In the genomic region with DNA sequence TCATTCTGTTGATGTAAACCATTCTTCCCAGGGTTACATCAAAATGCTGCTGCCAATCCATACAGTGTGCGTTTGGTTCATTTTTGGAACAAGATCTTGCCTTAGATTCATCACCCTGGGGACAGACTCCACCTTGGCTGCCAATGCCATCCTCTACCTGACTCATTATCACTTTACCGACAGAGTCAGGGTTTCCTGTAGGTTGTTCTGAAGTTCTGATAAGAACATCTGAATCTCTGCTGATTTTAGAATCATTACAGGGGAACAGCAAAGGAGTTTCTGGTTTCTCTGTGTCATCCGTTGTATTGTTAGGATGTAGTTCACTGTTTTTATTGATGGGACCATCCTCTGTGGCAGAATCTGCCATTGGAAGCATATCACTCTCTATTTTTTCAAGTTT, we compare ENCODE assay signal across 21 mouse cellular contexts. TPM values are rescaled to one million over a fixed set of nuclear protein-coding genes. Genes with fewer than 3 reads are reported as not detected.
DNase-seq lines count a peak whose midpoint lies in the region; ATAC-seq lines count a peak whose summit lies in the region.
"Had no signal": no experiment of that assay in that cellular context is flagged by ENCODE, and none has a peak within 500 bp of the region (broad histone marks: within the 10 kb centered on the region; RNA-seq: fewer than 3 reads in every experiment).

No protein-coding gene starts in this region.

- H3K9me3 ChIP-seq in embryonic facial prominence, embryonic 12.5 days = no peaks in the 10 kb centered on the region
- H3K9me3 ChIP-seq in embryonic facial prominence, embryonic 10.5 days = no peaks in the 10 kb centered on the region
- no peaks in the 10 kb centered on the region for H3K9me3 ChIP-seq in limb, embryonic 12.5 days
- H3K9me3 ChIP-seq in limb, embryonic 10.5 days (replicated peaks) = no peaks in the 10 kb centered on the region
- no peaks in the 10 kb centered on the region for H3K9me3 ChIP-seq in limb, embryonic 15.5 days
- H3K9me3 ChIP-seq: forebrain, embryonic 13.5 days; forebrain, embryonic 15.5 days; G1E had no signal

- WGBS in embryonic facial prominence, embryonic 12.5 days = 86% methylated on average over 3 of the region's 3 CpGs
- 91% methylated on average over 3 of the region's 3 CpGs for WGBS in embryonic facial prominence, embryonic 10.5 days
- WGBS in limb, embryonic 12.5 days = 94% methylated on average over 3 of the region's 3 CpGs
- 90% methylated on average over 3 of the region's 3 CpGs for WGBS in limb, embryonic 10.5 days
- WGBS in limb, embryonic 15.5 days = 87% methylated on average over 3 of the region's 3 CpGs

- no peaks in the 10 kb centered on the region for H3K27me3 ChIP-seq in embryonic facial prominence, embryonic 12.5 days
- H3K27me3 ChIP-seq in embryonic facial prominence, embryonic 10.5 days (replicated peaks; ENCODE audit: low read depth, poor library complexity, severe bottlenecking) = no peaks in the 10 kb centered on the region
- no peaks in the 10 kb centered on the region for H3K27me3 ChIP-seq in limb, embryonic 12.5 days
- H3K27me3 ChIP-seq in limb, embryonic 10.5 days (ENCODE audit: low read depth, poor library complexity, severe bottlenecking) = no peaks in the 10 kb centered on the region
- no peaks in the 10 kb centered on the region for H3K27me3 ChIP-seq in limb, embryonic 15.5 days
- H3K27me3 ChIP-seq: CH12.LX; forebrain, embryonic 13.5 days; forebrain, embryonic 15.5 days had no signal

- no peak overlapping the region for H3K4me2 ChIP-seq in embryonic facial prominence, embryonic 12.5 days (replicated peaks)
- no peak overlapping the region for H3K4me2 ChIP-seq in limb, embryonic 12.5 days
- H3K4me2 ChIP-seq in limb, embryonic 15.5 days = no peak overlapping the region
- H3K4me2 ChIP-seq: forebrain, embryonic 13.5 days; forebrain, embryonic 15.5 days had no signal

- no peak for DNase-seq in embryonic facial prominence, embryonic 10.5 days (ENCODE audit: low spot score)
- no peak for DNase-seq in limb, embryonic 10.5 days (ENCODE audit: low spot score)
- no peak for DNase-seq in gastrocnemius, postnatal 36 days
- DNase-seq: adrenal gland, adult 2 months; adrenal gland, postnatal 10 days; adrenal gland, postnatal 25 days; B cell, adult 2 months; cerebellum, adult 11 months; cerebellum, adult 18-20 months; cerebellum, adult 8-10 months; cerebellum, adult 9-11 months; cerebellum, postnatal 25 days; forebrain, postnatal 0 days had no signal

- intact Hi-C loops in gastrocnemius, postnatal 36 days (cut with DNase I) = no loop called here

- ATAC-seq in embryonic facial prominence, embryonic 12.5 days (ENCODE audit: insufficient number of reproducible peaks, insufficient read depth, low FRiP score, low TSS enrichment) = no peak
- ATAC-seq in limb, embryonic 12.5 days (ENCODE audit: insufficient number of reproducible peaks, insufficient read depth, low FRiP score, low TSS enrichment, low read depth) = no peak
- no peak for ATAC-seq in limb, embryonic 15.5 days (ENCODE audit: insufficient number of reproducible peaks, low FRiP score, low TSS enrichment, low read depth)
- ATAC-seq: CD4-positive, CD25-positive, alpha-beta regulatory T cell, adult 4 months; forebrain, embryonic 13.5 days; forebrain, embryonic 15.5 days; forebrain, postnatal 0 days had no signal

- H3K27ac ChIP-seq in embryonic facial prominence, embryonic 12.5 days = 0 out of 2 replicates have a peak overlapping the region, but pooled peaks have one; percentile 30
- no peak overlapping the region for H3K27ac ChIP-seq in embryonic facial prominence, embryonic 10.5 days (replicated peaks)
- H3K27ac ChIP-seq in limb, embryonic 12.5 days = peak overlapping the region; percentile 70; the same call in 1 of the 2 replicates
- H3K27ac ChIP-seq in limb, embryonic 10.5 days = no peak overlapping the region
- peak overlapping the region; percentile 69; the same call in 1 of the 2 replicates for H3K27ac ChIP-seq in limb, embryonic 15.5 days
- H3K27ac ChIP-seq: forebrain, embryonic 13.5 days; forebrain, embryonic 15.5 days had no signal

- H3K36me3 ChIP-seq in embryonic facial prominence, embryonic 12.5 days = no peaks in the 10 kb centered on the region
- H3K36me3 ChIP-seq in embryonic facial prominence, embryonic 10.5 days (replicated peaks) = peaks cover 19% of the 10 kb centered on the region
- peaks cover 6% of the 10 kb centered on the region; the same call in 1 of the 2 replicates for H3K36me3 ChIP-seq in limb, embryonic 12.5 days
- H3K36me3 ChIP-seq in limb, embryonic 10.5 days = peaks cover 15% of the 10 kb centered on the region
- no peaks in the 10 kb centered on the region for H3K36me3 ChIP-seq in limb, embryonic 15.5 days
- H3K36me3 ChIP-seq: forebrain, embryonic 15.5 days had no signal

- peaks cover 29% of the 10 kb centered on the region for H3K4me1 ChIP-seq in embryonic facial prominence, embryonic 12.5 days
- peaks cover 40% of the 10 kb centered on the region for H3K4me1 ChIP-seq in embryonic facial prominence, embryonic 10.5 days
- H3K4me1 ChIP-seq in limb, embryonic 12.5 days (replicated peaks) = peaks cover 33% of the 10 kb centered on the region
- H3K4me1 ChIP-seq in limb, embryonic 10.5 days = peaks cover 48% of the 10 kb centered on the region
- H3K4me1 ChIP-seq in limb, embryonic 15.5 days = peaks cover 38% of the 10 kb centered on the region; the same call in 1 of the 2 replicates

- H3K4me3 ChIP-seq in embryonic facial prominence, embryonic 12.5 days = no peak overlapping the region
- H3K4me3 ChIP-seq in embryonic facial prominence, embryonic 10.5 days = no peak overlapping the region
- H3K4me3 ChIP-seq in limb, embryonic 12.5 days (replicated peaks) = no peak overlapping the region
- no peak overlapping the region for H3K4me3 ChIP-seq in limb, embryonic 10.5 days
- no peak overlapping the region for H3K4me3 ChIP-seq in limb, embryonic 15.5 days
- H3K4me3 ChIP-seq: forebrain, embryonic 13.5 days; forebrain, embryonic 15.5 days had no signal

- no peak overlapping the region for H3K9ac ChIP-seq in embryonic facial prominence, embryonic 12.5 days
- H3K9ac ChIP-seq in limb, embryonic 12.5 days (replicated peaks) = no peak overlapping the region
- no peak overlapping the region for H3K9ac ChIP-seq in limb, embryonic 15.5 days
- H3K9ac ChIP-seq: forebrain, embryonic 13.5 days; forebrain, embryonic 15.5 days; forebrain, postnatal 0 days had no signal

RNA-seq across cellular contexts. Expression of a gene that starts 4.2 kb away (rescaled TPM):
- 10.1 and 11.0 TPM in 2 replicates for polyA plus RNA-seq in embryonic facial prominence, embryonic 12.5 days (2016; fragmentation: Nextera tagmentation; extraction: Ambion mirVana)
- polyA plus RNA-seq in embryonic facial prominence, embryonic 10.5 days (2016; fragmentation: Nextera tagmentation; extraction: Ambion mirVana) = 7.6 and 8.2 TPM in 2 replicates
- polyA plus RNA-seq in limb, embryonic 12.5 days (2016; fragmentation: Nextera tagmentation; extraction: Ambion mirVana) = 10.9 and 11.1 TPM in 2 replicates
- 7.0 and 8.2 TPM in 2 replicates for polyA plus RNA-seq in limb, embryonic 10.5 days (2016; fragmentation: Nextera tagmentation; extraction: Ambion mirVana)
- polyA plus RNA-seq in limb, embryonic 15.5 days (2015; fragmentation: Nextera tagmentation; extraction: Ambion mirVana) = 8.1 and 9.4 TPM in 2 replicates
- total RNA-seq in gastrocnemius, postnatal 36 days (2021) = 1 to 10 TPM; 6.5 to 7.0 TPM

RNA-seq across cellular contexts. Expression of a gene that starts 22.0 kb away (rescaled TPM):
- 43.8 and 45.1 TPM in 2 replicates for polyA plus RNA-seq in embryonic facial prominence, embryonic 12.5 days (2016; fragmentation: Nextera tagmentation; extraction: Ambion mirVana)
- polyA plus RNA-seq in embryonic facial prominence, embryonic 10.5 days (2016; fragmentation: Nextera tagmentation; extraction: Ambion mirVana) = 47.3 and 50.6 TPM in 2 replicates
- polyA plus RNA-seq in limb, embryonic 12.5 days (2016; fragmentation: Nextera tagmentation; extraction: Ambion mirVana) = 58.6 and 62.8 TPM in 2 replicates
- polyA plus RNA-seq in limb, embryonic 10.5 days (2016; fragmentation: Nextera tagmentation; extraction: Ambion mirVana) = 47.2 and 54.2 TPM in 2 replicates
- polyA plus RNA-seq in limb, embryonic 15.5 days (2015; fragmentation: Nextera tagmentation; extraction: Ambion mirVana) = 41.8 and 42.0 TPM in 2 replicates
- total RNA-seq in gastrocnemius, postnatal 36 days (2021) = 10 to 100 TPM; 38.0 to 38.6 TPM

RNA-seq across cellular contexts. Expression of a gene that starts 22.1 kb away (rescaled TPM):
- polyA plus RNA-seq in embryonic facial prominence, embryonic 12.5 days (2016; fragmentation: Nextera tagmentation; extraction: Ambion mirVana) = 0.78 and 1.1 TPM in 2 replicates
- polyA plus RNA-seq in embryonic facial prominence, embryonic 10.5 days (2016; fragmentation: Nextera tagmentation; extraction: Ambion mirVana) = 0.90 and 0.92 TPM in 2 replicates
- 0.97 and 1.1 TPM in 2 replicates for polyA plus RNA-seq in limb, embryonic 12.5 days (2016; fragmentation: Nextera tagmentation; extraction: Ambion mirVana)
- 0.68 and 0.91 TPM in 2 replicates for polyA plus RNA-seq in limb, embryonic 10.5 days (2016; fragmentation: Nextera tagmentation; extraction: Ambion mirVana)
- polyA plus RNA-seq in limb, embryonic 15.5 days (2015; fragmentation: Nextera tagmentation; extraction: Ambion mirVana) = 1.9 and 2.2 TPM in 2 replicates
- total RNA-seq in gastrocnemius, postnatal 36 days (2021) = 1 to 10 TPM in 1 of 2 experiments, under 1 TPM in 1; 0.72 to 1.0 TPM

RNA-seq across cellular contexts. Expression of a gene that starts 47.0 kb away (rescaled TPM):
- polyA plus RNA-seq in embryonic facial prominence, embryonic 12.5 days (2016; fragmentation: Nextera tagmentation; extraction: Ambion mirVana) = 79.0 and 88.2 TPM in 2 replicates
- 119 and 122 TPM in 2 replicates for polyA plus RNA-seq in embryonic facial prominence, embryonic 10.5 days (2016; fragmentation: Nextera tagmentation; extraction: Ambion mirVana)
- 80.6 and 83.3 TPM in 2 replicates for polyA plus RNA-seq in limb, embryonic 12.5 days (2016; fragmentation: Nextera tagmentation; extraction: Ambion mirVana)
- 126 and 133 TPM in 2 replicates for polyA plus RNA-seq in limb, embryonic 10.5 days (2016; fragmentation: Nextera tagmentation; extraction: Ambion mirVana)
- polyA plus RNA-seq in limb, embryonic 15.5 days (2015; fragmentation: Nextera tagmentation; extraction: Ambion mirVana) = 79.4 and 83.8 TPM in 2 replicates
- total RNA-seq in gastrocnemius, postnatal 36 days (2021) = 10 to 100 TPM; 51.0 to 54.7 TPM

Comparison
In these comparisons a context has a peak if more than half of its experiments do, and no peak if none do; other contexts are left out.
1. H3K27ac ChIP-seq: peak in embryonic facial prominence, embryonic 12.5 days (single experiment), limb, embryonic 12.5 days (single experiment) and limb, embryonic 15.5 days (single experiment); none in embryonic facial prominence, embryonic 10.5 days (single experiment) and limb, embryonic 10.5 days (single experiment).